Mouse (Mus musculus) layer of hippocampus, postnatal 14 days (tissue): Measurements from ENCODE around the gene D130040H23Rik. TPM values are rescaled to one million over a fixed set of nuclear protein-coding genes. Genes with fewer than 3 reads are reported as not detected.
"Not testable (repeated sequence)": the region's sequence is repeated elsewhere in the genome, so short reads cannot be mapped to it uniquely, and the experiment has no call there.

Source experiments
- DNase-seq, 2 experiments: peaks; one replicate each; pipeline ENCODE4 v3.0.0; 2021 to 2022; ENCODE audit warnings: low spot score in 2 of 2, mixed read lengths in 1 of 2
- long read RNA-seq, 2 experiments: library from polyadenylated mRNA; stranded (forward); transcript quantifications; one replicate each; pipeline ENCODE4 v2.0.0; 2021
- total RNA-seq, 2 experiments: library from RNA; stranded (reverse); gene quantifications; 2 replicates each; pipeline ENCODE4 v1.2.3; 2021

The D130040H23Rik gene
- 10 to 100 TPM; 21.1 to 23.0 TPM for total RNA-seq
- long read RNA-seq, experiment 1, partial matches to known transcripts: 0 of 2 reads
- long read RNA-seq, experiment 1, other reads (novel, unspliced or antisense): 2 of 2 reads
- long read RNA-seq, experiment 2: 0 reads

- peak; percentile 75 to 87 for DNase-seq
Measured at GRCm38 (mm10) chr8:69270386-69271202, at the start of gene D130040H23Rik. Gene D130040H23Rik, plus strand, starts transcription at chr8:69271080.

GRCm38 (mm10) chr8:69242541-69242940 is 28.3 kb upstream of the D130040H23Rik start:
- no peak for DNase-seq

GRCm38 (mm10) chr8:69268525-69268924 is 2.4 kb upstream of the D130040H23Rik start:
- peak in 1 of 2 experiments; percentile 12 for DNase-seq

DNA sequence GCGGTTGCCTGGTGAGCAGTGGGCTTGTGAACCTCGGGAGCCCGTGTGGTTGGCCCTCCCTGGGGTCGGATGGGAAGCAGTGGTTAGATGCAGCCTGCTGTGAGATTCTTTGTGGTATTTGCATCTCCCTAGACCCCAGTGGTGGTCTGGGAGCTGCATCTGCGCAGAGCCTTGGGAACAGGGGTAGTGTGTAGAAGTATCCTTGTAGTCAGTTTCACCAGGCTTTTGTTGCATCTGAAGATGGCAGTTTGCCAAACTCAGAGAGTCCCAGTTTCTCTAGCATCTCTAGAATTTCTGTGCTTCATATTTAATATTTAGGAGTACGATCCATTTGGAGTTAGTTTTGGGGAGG is 299 bp downstream of the D130040H23Rik start:
- DNase-seq: no peak

DNA sequence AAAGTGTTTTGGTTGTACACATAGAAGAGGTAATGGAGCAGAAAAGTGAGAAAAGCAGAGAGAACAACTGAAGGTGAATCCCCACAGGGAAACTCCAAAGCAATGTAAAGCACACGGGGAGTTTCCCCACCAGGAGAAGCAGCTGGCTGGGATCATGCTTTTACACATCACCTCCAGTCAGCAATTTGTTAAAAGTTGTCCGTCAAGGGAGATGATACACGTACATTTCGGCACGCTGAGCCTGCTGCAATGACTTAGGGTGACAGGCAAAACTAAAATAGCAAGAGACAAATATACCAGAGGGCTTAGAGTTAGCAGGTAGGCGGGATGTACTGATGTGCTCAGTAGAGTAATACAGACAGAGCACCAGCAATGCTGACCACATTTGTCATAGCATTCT is 1.6 kb downstream of the D130040H23Rik start:
- no peak for DNase-seq

- no peak for DNase-seq
Measured at GRCm38 (mm10) chr8:69324771-69325170, 53.9 kb downstream of the D130040H23Rik start.

DNA sequence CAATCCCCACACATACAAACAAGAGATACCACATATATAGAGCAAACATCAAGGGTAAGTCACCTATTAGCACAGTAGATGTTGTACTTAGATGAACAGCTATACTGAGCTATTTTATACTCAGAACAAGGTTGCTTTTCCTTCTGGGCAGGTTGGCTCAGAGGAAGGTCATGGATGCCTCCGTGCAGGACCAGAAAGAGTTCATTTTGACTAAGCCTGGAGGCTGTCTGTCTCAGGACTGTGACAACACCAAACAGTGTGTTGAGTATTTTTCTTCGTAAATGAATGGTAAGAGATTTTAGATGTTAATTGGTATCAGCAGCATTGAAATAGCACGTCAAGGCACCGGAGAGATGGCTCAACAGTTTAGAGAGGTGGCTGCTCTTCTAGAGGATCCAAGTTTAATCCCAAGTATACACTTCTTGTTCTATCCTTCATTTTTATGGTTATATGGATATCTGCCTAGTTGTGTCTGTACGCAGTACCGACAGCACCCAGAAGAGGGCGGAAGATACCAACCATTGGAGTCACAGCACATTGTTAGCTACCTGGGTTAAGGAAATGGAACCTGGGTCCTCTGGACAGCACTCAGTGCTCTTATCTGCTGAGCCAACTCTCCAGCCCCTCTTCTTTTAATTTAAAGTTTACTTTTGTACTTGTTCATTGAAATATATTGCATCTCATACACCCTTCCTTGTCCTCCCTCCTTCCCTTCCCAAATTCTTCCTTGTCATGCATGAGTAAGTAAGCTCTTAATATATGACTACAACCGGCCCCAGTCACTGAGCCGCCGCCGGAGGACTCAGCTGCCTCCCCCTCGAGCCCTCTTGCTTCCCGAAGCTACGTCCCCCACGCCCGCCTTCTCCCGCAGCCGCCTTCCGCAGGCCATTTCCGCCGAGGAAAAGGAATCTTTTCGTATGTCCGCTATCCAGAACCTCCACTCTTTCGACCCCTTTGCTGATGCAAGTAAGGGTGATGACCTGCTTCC is 57.7 kb downstream of the D130040H23Rik start:
- peak; percentile 90 to 91 for DNase-seq

DNA sequence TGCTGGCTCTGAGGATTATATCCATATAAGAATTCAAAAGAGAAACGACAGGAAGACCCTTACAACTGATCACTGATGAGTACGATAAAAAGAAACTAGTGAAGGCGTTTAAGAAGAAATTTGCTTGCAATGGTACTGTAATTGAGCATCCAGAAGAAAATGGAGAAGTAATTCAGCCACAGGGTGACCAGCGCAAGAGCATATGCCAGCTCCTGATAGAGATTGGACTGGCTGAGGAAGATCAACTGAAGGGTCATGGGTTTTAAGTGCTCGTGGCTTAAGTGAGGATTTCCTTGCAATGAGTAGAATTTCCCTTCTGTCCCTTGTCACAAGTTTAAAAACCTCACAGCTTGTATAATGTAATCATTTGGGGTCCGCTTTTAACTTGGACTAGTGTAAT is 58.4 kb downstream of the D130040H23Rik start:
- not testable (repeated sequence) for DNase-seq

Other genes with a start within 250 kb of the D130040H23Rik start
- gene Zfp930, start 62.0 kb upstream of the D130040H23Rik start, total RNA-seq: 10 to 100 TPM; 10.7 to 16.4 TPM
- not detected for gene Gm9495, start 182.5 kb downstream of the D130040H23Rik start, total RNA-seq